Mouse (Mus musculus) E14TG2a.4 (cell line): ENCODE results near the gene Fam189a1.

Experiments
- H3K27me3 ChIP-seq: 2 replicates; pipeline ENCODE4 v1.6.1; 2014; ENCODE audit warnings: low read length, control low read depth; ENCODE audit not compliant: insufficient read depth
- H3K36me3 ChIP-seq: 2 replicates; pipeline ENCODE4 v1.6.1; 2014; ENCODE audit warnings: low read length, control low read depth; ENCODE audit not compliant: insufficient read depth
- H3K4me1 ChIP-seq: replicated peaks from 2 replicates; pipeline ENCODE4 v1.6.1; 2014; ENCODE audit warnings: low read depth, low read length, control low read depth
- H3K4me3 ChIP-seq: replicated peaks from 2 replicates; pipeline ENCODE4 v1.5.1; 2014; ENCODE audit warnings: mild to moderate bottlenecking, low read length
- H3K9me3 ChIP-seq: 2 replicates; pipeline ENCODE4 v1.6.1; 2014; ENCODE audit warnings: low read length, control low read depth
- CTCF ChIP-seq: conservative IDR thresholded peaks from 2 replicates; pipeline ENCODE4 v1.5.1; 2014; ENCODE audit warnings: low read length
- NANOG ChIP-seq: IDR thresholded peaks from 2 replicates; pipeline ENCODE4 v1.6.1; 2014; ENCODE audit warnings: borderline replicate concordance, low read length, mixed read lengths
- POU5F1 ChIP-seq: IDR thresholded peaks from 2 replicates; pipeline ENCODE4 v1.6.1; 2014; ENCODE audit warnings: low read length, borderline replicate concordance

Fam189a1 gene

GRCm38 (mm10) chr7:64869549-64870065 is 286.8 kb downstream of the Fam189a1 start:
- H3K27me3 ChIP-seq: no peaks in the 10 kb centered on the region
- H3K4me3 ChIP-seq: no peak overlapping the region
- H3K4me1 ChIP-seq: peaks cover 36% of the 10 kb centered on the region
- peaks cover 17% of the 10 kb centered on the region for H3K36me3 ChIP-seq
- no peaks in the 10 kb centered on the region for H3K9me3 ChIP-seq
- TF ChIP-seq POU5F1 (no peak), NANOG (no peak), CTCF (no peak)

- peaks cover 3% of the 10 kb centered on the region; the same call in 1 of the 2 replicates for H3K4me1 ChIP-seq
- TF ChIP-seq POU5F1 (no peak), NANOG (no peak), CTCF (no peak)
These were observed 292.8 kb downstream of the Fam189a1 start for GRCm38 (mm10) chr7:64863538-64863937.

GRCm38 (mm10) chr7:64862978-64863377 is 293.4 kb downstream of the Fam189a1 start:
- Histone ChIP-seq H3K36me3 (no peaks in the 10 kb centered on the region), H3K9me3 (peaks cover 16% of the 10 kb centered on the region), H3K27me3 (no peaks in the 10 kb centered on the region), H3K4me1 (no peaks in the 10 kb centered on the region), H3K4me3 (no peak overlapping the region)
- TF ChIP-seq POU5F1: no peak

More at GRCm38 (mm10) chr7:64863538-64863937, 292.8 kb downstream of the Fam189a1 start:
- Histone ChIP-seq H3K9me3 (peaks cover 16% of the 10 kb centered on the region), H3K27me3 (no peaks in the 10 kb centered on the region), H3K36me3 (no peaks in the 10 kb centered on the region), H3K4me3 (no peak overlapping the region)

GRCm38 (mm10) chr7:64856526-64857082 is 299.8 kb downstream of the Fam189a1 start:
- TF ChIP-seq NANOG (no peak), POU5F1 (no peak), CTCF (no peak)
- Histone ChIP-seq H3K4me1 (no peaks in the 10 kb centered on the region), H3K36me3 (no peaks in the 10 kb centered on the region), H3K4me3 (no peak overlapping the region), H3K27me3 (no peaks in the 10 kb centered on the region), H3K9me3 (peaks cover 16% of the 10 kb centered on the region)

GRCm38 (mm10) chr7:64855976-64856375 is 300.4 kb downstream of the Fam189a1 start:
- H3K36me3 ChIP-seq: no peaks in the 10 kb centered on the region
- H3K9me3 ChIP-seq: peaks cover 16% of the 10 kb centered on the region
- no peaks in the 10 kb centered on the region for H3K27me3 ChIP-seq
- H3K4me1 ChIP-seq: no peaks in the 10 kb centered on the region
- TF ChIP-seq NANOG: no peak
- TF ChIP-seq CTCF: no peak
- no peak for TF ChIP-seq POU5F1
- no peak overlapping the region for H3K4me3 ChIP-seq

GRCm38 (mm10) chr7:64855389-64855927 is 300.9 kb downstream of the Fam189a1 start:
- Histone ChIP-seq H3K4me3 (no peak overlapping the region), H3K36me3 (no peaks in the 10 kb centered on the region), H3K27me3 (no peaks in the 10 kb centered on the region), H3K4me1 (no peaks in the 10 kb centered on the region), H3K9me3 (peaks cover 16% of the 10 kb centered on the region)
- no peak for TF ChIP-seq POU5F1
- TF ChIP-seq CTCF: no peak
- TF ChIP-seq NANOG: no peak

GRCm38 (mm10) chr7:64850791-64851190 is 305.6 kb downstream of the Fam189a1 start:
- no peaks in the 10 kb centered on the region for H3K4me1 ChIP-seq
- H3K36me3 ChIP-seq: no peaks in the 10 kb centered on the region
- TF ChIP-seq POU5F1 (no peak), NANOG (no peak), CTCF (no peak)
- H3K4me3 ChIP-seq: no peak overlapping the region
- no peaks in the 10 kb centered on the region for H3K27me3 ChIP-seq
- H3K9me3 ChIP-seq: no peaks in the 10 kb centered on the region

GRCm38 (mm10) chr7:64847366-64847899 is 308.9 kb downstream of the Fam189a1 start:
- no peak overlapping the region for H3K4me3 ChIP-seq
- TF ChIP-seq POU5F1: no peak
- TF ChIP-seq NANOG: no peak
- no peak for TF ChIP-seq CTCF

GRCm38 (mm10) chr7:64846061-64846460 is 310.3 kb downstream of the Fam189a1 start:
- Histone ChIP-seq H3K4me1 (peaks cover 7% of the 10 kb centered on the region), H3K9me3 (peaks cover 24% of the 10 kb centered on the region), H3K27me3 (no peaks in the 10 kb centered on the region), H3K36me3 (peaks cover 3% of the 10 kb centered on the region; the same call in 1 of the 2 replicates), H3K4me3 (no peak overlapping the region)
- no peak for TF ChIP-seq NANOG
- no peak for TF ChIP-seq CTCF
- TF ChIP-seq POU5F1: no peak

More at GRCm38 (mm10) chr7:64847366-64847899, 308.9 kb downstream of the Fam189a1 start:
- Histone ChIP-seq H3K27me3 (no peaks in the 10 kb centered on the region), H3K4me1 (no peaks in the 10 kb centered on the region), H3K9me3 (peaks cover 21% of the 10 kb centered on the region), H3K36me3 (peaks cover 3% of the 10 kb centered on the region; the same call in 1 of the 2 replicates)
